Mouse (Mus musculus) forebrain, embryonic 13.5 days (tissue): ENCODE results near the gene Prrc2a. TPM values are rescaled to one million over a fixed set of nuclear protein-coding genes. Genes with fewer than 3 reads are reported as not detected.
"Not testable (repeated sequence)": the region's sequence is repeated elsewhere in the genome, so short reads cannot be mapped to it uniquely, and the experiment has no call there.

Experiments used
- ATAC-seq: fragments of 200-750 bp; cut with Nextera tagmentation; 2 replicates; pipeline ENCODE4 v1.8.0; 2017
- H3K27ac ChIP-seq: fragments of 300-500 bp; sonication (generic); 2 replicates; pipeline ENCODE4 v1.5.1; 2015; ENCODE audit warnings: inconsistent platforms, mild to moderate bottlenecking, moderate library complexity
- H3K27me3 ChIP-seq: fragments of 300-500 bp; sonication (generic); 2 replicates; pipeline ENCODE4 v1.6.1; 2015; ENCODE audit warnings: mild to moderate bottlenecking, inconsistent platforms
- H3K36me3 ChIP-seq: fragments of 300-500 bp; sonication (generic); 2 replicates; pipeline ENCODE4 v1.6.1; 2015; ENCODE audit warnings: mild to moderate bottlenecking, inconsistent platforms; ENCODE audit not compliant: poor library complexity, severe bottlenecking
- H3K4me1 ChIP-seq: fragments of 300-500 bp; sonication (generic); 2 replicates; pipeline ENCODE4 v1.6.1; 2015; ENCODE audit warnings: inconsistent platforms
- H3K4me2 ChIP-seq: fragments of 300-500 bp; sonication (generic); 2 replicates; pipeline ENCODE4 v1.6.1; 2015; ENCODE audit warnings: inconsistent platforms, mild to moderate bottlenecking, moderate library complexity
- H3K4me3 ChIP-seq: fragments of 300-500 bp; sonication (generic); 2 replicates; pipeline ENCODE4 v1.5.1; 2015; ENCODE audit warnings: mild to moderate bottlenecking, inconsistent platforms
- H3K9ac ChIP-seq: fragments of 300-500 bp; sonication (generic); 2 replicates; pipeline ENCODE4 v1.6.1; 2015; ENCODE audit warnings: mild to moderate bottlenecking, inconsistent platforms
- H3K9me3 ChIP-seq: fragments of 300-500 bp; sonication (generic); replicated peaks from 2 replicates; pipeline ENCODE4 v1.6.1; 2016; ENCODE audit warnings: inconsistent platforms
- WGBS: fragments of 180-500 bp; shearing (Covaris S2); methylation state at CpG from one replicate; pipeline ENCODE4 v1.1.7; 2015; 5-methylcytosine and 5-hydroxymethylcytosine counted together
- polyA plus RNA-seq: library from polyadenylated mRNA; unstranded; fragments of >200 nt; fragmentation: Nextera tagmentation; extraction: Ambion mirVana; gene quantifications from 2 replicates; pipeline ENCODE4 v1.2.1, GENCODE M21; 2015

Gene Prrc2a
- polyA plus RNA-seq, 1 experiment from 2014 or later, result 213 TPM

DNA sequence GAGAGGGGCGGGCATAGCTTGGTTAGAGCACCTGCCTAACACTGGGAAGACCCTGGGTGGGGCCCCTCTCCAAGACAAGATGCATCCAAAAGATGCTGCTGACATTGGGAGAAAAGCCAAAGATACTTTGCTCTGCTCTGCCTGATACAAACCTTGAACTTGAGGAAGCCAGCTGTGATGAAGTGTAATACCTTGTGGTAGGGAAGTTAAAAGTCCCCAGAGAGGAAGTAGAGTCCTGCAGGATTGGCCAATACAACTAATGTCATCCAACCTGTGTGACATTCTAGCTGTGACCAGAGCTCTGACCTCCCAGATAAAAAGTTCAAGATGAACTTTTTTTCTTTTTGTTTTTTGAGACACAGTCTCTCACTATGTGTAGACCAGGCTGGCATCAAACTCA, 39.6 kb downstream of the Prrc2a start:
- Histone ChIP-seq H3K36me3 (peaks cover 36% of the 10 kb centered on the region), H3K9ac (0 out of 2 replicates have a peak overlapping the region, but pooled peaks have one; percentile 87), H3K4me2 (0 out of 2 replicates have a peak overlapping the region, but pooled peaks have one; percentile 86), H3K27ac (no peak overlapping the region), H3K4me1 (peaks cover 44% of the 10 kb centered on the region), H3K27me3 (no peaks in the 10 kb centered on the region), H3K9me3 (no peaks in the 10 kb centered on the region), H3K4me3 (0 out of 2 replicates have a peak overlapping the region, but pooled peaks have one; percentile 68)
- no peak for ATAC-seq
- WGBS, result 100% methylated on average over 1 of the region's 1 CpGs

DNA sequence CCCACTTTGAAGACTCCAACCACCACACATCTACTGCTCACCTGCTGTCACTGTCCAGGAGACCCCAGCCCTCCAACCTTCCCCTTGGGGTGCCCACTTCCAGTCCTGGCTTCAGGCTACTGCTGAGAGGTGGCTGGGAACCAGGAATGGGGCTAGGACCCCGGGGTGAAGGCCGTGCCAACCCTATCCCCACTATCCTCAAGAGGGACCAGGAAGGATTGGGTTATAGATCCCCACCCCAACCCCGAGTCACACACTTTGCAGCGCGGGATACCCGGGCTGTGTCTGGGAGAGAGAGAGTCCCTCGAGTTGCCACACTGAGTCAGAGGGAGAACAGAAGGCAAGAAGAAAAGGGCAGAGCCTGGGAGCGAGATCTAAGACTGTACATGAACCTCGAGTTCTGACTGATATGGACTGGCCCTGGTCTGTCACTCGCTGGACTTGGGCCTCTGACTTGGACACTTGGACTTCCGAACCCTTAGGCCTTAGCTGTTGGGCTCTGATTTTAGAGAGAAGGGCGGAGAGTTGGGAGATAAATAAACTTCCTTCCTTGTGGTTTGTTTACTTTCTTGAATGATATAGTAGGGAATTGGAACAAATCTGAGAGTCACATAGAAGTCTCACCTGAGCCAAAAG, 40.3 kb downstream of the Prrc2a start:
- Histone ChIP-seq H3K36me3 (peaks cover 36% of the 10 kb centered on the region), H3K4me1 (peaks cover 50% of the 10 kb centered on the region)
- H3K4me2 ChIP-seq, ATAC-seq, H3K27me3 ChIP-seq, H3K4me3 ChIP-seq, H3K27ac ChIP-seq, H3K9ac ChIP-seq, H3K9me3 ChIP-seq: not testable (repeated sequence)
- 97% methylated on average over 12 of the region's 12 CpGs for WGBS

DNA sequence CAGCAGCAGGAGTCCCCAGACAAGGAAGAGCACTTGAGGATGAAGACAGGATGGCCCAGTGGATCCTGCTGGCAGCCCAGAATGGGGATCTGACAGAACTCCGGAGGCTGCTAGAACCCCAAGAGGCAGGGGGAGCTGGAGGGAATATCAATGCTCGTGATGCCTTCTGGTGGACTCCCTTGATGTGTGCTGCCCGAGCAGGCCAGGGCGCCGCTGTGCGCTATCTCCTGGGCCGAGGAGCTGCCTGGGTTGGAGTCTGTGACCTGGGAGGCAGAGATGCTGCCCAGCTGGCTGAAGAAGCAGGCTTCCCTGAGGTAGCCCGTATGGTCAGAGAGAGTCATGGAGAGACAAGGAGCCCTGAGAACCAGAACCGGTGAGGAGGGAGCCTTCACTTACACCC, 41.4 kb downstream of the Prrc2a start:
- H3K9ac ChIP-seq, ATAC-seq, H3K27ac ChIP-seq, H3K4me3 ChIP-seq, H3K9me3 ChIP-seq, H3K4me2 ChIP-seq, H3K27me3 ChIP-seq: not testable (repeated sequence)
- Histone ChIP-seq H3K4me1 (peaks cover 50% of the 10 kb centered on the region), H3K36me3 (peaks cover 39% of the 10 kb centered on the region)
- 92% methylated on average over 9 of the region's 9 CpGs for WGBS

DNA sequence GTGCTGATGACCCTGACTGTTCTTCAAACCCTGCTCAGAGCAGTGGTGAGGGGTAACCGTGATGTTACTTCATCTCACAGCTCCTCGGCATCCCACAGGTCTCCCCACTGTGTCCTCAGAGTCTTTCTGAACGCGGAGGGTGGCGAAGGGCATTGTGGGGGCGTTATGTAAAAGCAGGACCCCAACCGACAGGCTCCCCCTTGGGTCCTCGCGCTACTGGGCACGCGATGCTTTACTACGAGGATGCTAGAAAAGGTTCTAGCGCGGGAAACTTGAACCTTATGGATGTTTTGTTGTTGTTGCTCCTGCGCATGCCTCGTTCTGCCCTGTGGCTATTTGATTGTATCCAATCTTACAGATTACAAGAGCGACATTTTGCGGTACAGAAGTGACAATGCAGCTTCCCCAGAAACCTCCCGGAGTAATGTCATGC, 42.8 kb downstream of the Prrc2a start, which contains the start of gene Csnk2b:
Gene Csnk2b (minus strand): TSS at position 183 of the 433 bp plus-strand sequence.
- H3K27me3 ChIP-seq, result no peaks in the 10 kb centered on the region
- peak within 1 kb of the TSS; percentile 90 for H3K27ac ChIP-seq
- under 1% methylated on average over 19 of the region's 19 CpGs for WGBS
- peaks cover 41% of the 10 kb centered on the region for H3K4me1 ChIP-seq
- H3K9ac ChIP-seq, result peak within 1 kb of the TSS; percentile 90
- H3K4me2 ChIP-seq, result peak within 1 kb of the TSS; percentile 94
- peak within 1 kb of the TSS; percentile 88 for H3K4me3 ChIP-seq
- peaks cover 44% of the 10 kb centered on the region for H3K36me3 ChIP-seq
- H3K9me3 ChIP-seq, result no peaks in the 10 kb centered on the region
- ATAC-seq, result peak; percentile 7; the same call in 1 of the 2 replicates

DNA sequence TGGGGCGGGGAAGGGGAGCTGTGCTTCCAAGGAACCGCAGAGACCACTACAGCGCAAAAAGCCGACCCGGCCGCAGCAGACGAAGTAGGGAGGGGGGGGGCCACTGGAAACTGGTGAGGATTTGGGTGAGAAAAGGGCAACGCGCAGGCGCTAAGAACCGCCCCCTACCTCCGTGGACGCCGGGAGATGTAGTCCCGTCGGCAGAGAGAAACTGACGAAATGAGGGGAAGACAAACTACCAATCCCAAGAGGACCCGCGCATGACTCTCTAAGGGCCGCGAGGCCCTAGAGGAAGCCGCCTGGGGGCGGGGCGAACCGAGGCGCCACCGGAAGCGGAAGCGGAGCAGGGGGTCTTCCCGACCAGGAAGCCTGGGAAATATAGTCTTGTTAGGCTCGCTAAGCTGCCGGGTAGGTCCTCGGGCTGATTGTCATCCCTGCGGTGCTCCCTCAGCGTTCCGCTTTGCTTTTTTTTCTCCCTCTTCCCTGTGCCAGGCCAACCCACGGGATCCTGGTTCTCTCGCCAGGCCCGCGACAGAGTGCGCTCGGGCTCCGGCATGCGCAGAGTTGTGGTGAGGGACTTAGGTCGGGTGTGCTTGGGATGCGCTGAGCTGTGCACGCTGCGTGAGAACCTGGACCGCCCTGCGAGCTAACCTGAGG, 43.4 kb downstream of the Prrc2a start, which contains the start of gene Gpank1:
Gene Gpank1 (plus strand): TSS at position 313 of the 657 bp plus-strand sequence.
- Histone ChIP-seq H3K4me2 (peak within 1 kb of the TSS; percentile 94), H3K4me3 (peak within 1 kb of the TSS; percentile 88), H3K9me3 (no peaks in the 10 kb centered on the region), H3K27me3 (no peaks in the 10 kb centered on the region), H3K27ac (peak within 1 kb of the TSS; percentile 90), H3K4me1 (peaks cover 35% of the 10 kb centered on the region), H3K36me3 (peaks cover 49% of the 10 kb centered on the region), H3K9ac (peak within 1 kb of the TSS; percentile 90)
- ATAC-seq, result peak; percentile 97
- WGBS, result under 1% methylated on average over 50 of the region's 50 CpGs

DNA sequence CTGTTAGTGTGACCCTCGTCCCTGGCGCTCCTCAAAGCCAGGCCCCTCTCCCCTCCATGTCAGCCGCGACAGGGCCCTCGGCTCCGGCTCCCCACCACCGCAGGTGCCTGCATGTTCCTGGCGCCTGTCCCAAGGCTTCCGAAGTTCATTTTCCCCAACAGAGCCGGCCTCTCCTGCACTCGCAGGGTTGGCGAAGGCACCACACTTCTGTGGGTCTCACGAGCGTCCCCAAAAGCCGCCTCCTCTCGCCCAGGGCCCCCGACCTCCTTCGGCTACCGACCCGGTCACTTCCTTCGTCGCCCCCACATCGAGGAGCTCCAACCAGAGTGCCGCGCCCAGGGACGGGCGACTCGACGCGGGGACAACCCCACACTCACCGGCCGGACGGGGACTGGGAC, 44.0 kb downstream of the Prrc2a start:
- Histone ChIP-seq H3K4me3 (peak overlapping the region; percentile 88), H3K9me3 (no peaks in the 10 kb centered on the region), H3K4me1 (peaks cover 29% of the 10 kb centered on the region), H3K27ac (peak overlapping the region; percentile 15; the same call in 1 of the 2 replicates), H3K36me3 (peaks cover 54% of the 10 kb centered on the region), H3K4me2 (peak overlapping the region; percentile 94), H3K9ac (peak overlapping the region; percentile 90), H3K27me3 (no peaks in the 10 kb centered on the region)
- no peak for ATAC-seq
- WGBS, result 1% methylated on average over 33 of the region's 33 CpGs

DNA sequence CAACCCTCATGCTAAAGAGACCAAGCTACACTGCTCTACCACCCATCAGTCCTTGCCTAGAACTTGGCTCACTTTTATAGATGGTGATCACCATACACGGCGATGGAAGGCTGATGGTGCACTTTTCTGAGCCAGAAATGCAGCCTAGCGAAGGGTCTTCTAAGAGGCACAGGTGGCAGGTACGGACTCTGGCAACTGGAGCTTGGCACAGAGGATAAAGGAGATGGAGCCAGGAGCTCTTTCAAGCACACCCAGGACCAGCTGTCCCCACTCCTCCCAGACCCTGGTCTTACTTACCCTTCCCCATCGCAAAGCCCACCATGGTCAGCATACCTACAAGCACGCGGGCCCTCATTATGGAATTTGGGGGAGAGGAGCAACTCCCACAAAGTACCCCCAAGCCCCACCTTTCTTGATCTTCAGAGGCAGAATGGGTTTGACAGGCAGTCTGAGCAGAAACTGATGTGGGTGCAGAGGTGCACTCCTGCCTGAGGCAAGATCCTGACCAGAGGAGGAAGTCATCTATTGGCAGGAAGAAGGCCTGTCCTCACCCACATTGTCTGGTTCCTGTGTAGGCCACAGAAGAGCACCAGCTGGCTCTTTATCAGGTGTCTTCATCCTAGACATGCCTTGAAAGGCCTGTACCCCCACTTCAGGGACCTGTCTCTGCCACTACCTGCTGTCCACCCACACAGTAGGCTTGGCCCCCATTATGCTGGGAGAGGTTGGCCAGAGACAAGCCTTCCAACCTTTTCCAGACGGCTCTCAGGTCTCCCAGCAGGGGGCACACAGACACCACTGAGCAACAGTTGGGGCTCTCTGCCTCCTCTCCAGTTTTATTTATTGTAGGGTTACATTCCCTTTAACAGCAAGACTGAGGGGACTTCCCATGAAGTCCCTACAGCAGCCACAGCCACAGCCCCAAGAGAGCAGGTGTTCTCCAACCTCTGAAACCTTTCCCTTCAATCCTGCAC, 49.4 kb downstream of the Prrc2a start, which contains the start of gene Ly6g5b:
Gene Ly6g5b (minus strand): TSS at position 383 of the 974 bp plus-strand sequence.
- no peak within 1 kb of the TSS for H3K4me3 ChIP-seq
- peaks cover 52% of the 10 kb centered on the region for H3K36me3 ChIP-seq
- no peak within 1 kb of the TSS for H3K4me2 ChIP-seq
- H3K9ac ChIP-seq, result no peak within 1 kb of the TSS; the same call in 1 of the 2 replicates
- WGBS, result 85% methylated on average over 8 of the region's 8 CpGs
- no peak for ATAC-seq
- H3K9me3 ChIP-seq, result no peaks in the 10 kb centered on the region
- H3K27ac ChIP-seq, result no peak within 1 kb of the TSS
- no peaks in the 10 kb centered on the region for H3K27me3 ChIP-seq
- H3K4me1 ChIP-seq, result peaks cover 9% of the 10 kb centered on the region

DNA sequence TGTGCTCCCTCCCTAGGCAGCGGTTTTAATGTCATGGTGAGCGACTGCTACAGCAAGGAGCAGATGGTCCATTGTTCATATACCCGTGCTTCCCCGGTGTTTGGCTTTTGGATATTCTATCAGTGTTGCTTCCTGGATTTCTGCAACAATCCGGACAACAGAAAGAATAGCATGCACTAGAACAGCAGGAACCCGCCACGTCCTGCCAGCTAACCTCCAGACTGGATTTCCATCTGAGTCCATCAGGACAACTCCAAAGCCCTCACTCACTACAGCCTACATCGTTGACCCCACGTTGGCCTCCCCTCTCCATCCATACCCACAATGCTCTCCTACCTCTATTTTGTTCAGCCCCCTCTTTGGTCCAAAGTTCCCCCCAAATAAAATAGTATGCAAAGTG, 52.9 kb downstream of the Prrc2a start:
- 73% methylated on average over 9 of the region's 9 CpGs for WGBS
- no peaks in the 10 kb centered on the region for H3K4me1 ChIP-seq
- ATAC-seq, result no peak
- no peaks in the 10 kb centered on the region for H3K9me3 ChIP-seq
- no peak overlapping the region for H3K4me3 ChIP-seq
- H3K36me3 ChIP-seq, result peaks cover 31% of the 10 kb centered on the region
- H3K9ac ChIP-seq, result peak overlapping the region; percentile 12; the same call in 1 of the 2 replicates
- H3K27ac ChIP-seq, result no peak overlapping the region
- H3K27me3 ChIP-seq, result no peaks in the 10 kb centered on the region
- H3K4me2 ChIP-seq, result no peak overlapping the region

DNA sequence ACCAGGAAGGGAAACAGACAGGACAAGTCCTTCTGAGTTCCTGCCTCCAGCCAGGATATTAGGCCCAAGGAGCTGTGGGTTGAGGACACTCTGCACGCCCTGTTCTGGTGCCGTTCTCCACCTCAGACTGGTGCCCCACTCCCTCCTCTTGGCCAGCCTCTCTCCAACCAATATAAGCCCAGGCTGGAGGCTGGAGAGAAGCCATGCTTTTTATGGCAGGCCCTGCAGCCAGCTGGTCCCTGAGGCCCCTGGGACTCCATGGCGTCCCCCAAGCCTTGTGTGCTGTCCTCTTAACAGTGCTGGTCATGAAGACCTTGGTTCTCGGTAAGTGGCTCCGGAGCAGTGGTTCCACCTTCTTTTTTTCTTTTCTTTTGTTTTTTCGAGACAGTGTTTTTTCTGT, 56.6 kb downstream of the Prrc2a start, which contains the start of gene Ly6g5c:
Gene Ly6g5c (plus strand): TSS at position 183 of the 400 bp plus-strand sequence.
- H3K9ac ChIP-seq, result no peak within 1 kb of the TSS
- ATAC-seq, result no peak
- H3K36me3 ChIP-seq, result peaks cover 9% of the 10 kb centered on the region
- 86% methylated on average over 6 of the region's 6 CpGs for WGBS
- H3K4me1 ChIP-seq, result peaks cover 7% of the 10 kb centered on the region
- no peak within 1 kb of the TSS for H3K4me2 ChIP-seq
- H3K27me3 ChIP-seq, result no peaks in the 10 kb centered on the region
- no peak within 1 kb of the TSS for H3K4me3 ChIP-seq
- H3K27ac ChIP-seq, result no peak within 1 kb of the TSS
- no peaks in the 10 kb centered on the region for H3K9me3 ChIP-seq

DNA sequence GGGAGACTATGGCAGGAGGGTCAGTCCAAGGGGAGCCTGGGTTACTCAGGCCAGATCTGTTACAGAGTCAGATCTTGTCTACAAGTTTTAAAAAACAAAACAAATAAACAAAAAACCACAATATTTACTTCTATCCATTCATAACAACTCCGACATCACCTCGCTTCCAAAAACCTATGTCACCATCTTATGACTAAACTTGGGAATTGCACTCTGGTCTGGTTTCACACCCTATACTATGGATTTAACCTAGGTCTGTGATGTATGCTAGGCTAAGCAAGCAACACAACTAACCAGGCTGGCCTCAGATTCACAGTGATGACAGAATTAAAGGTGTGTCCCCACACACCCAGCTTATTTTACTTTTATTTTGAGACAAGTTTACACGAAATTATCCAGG, 58.2 kb downstream of the Prrc2a start:
- H3K4me1 ChIP-seq, result peaks cover 7% of the 10 kb centered on the region
- ATAC-seq, result 0 out of 2 replicates have a peak, but pooled peaks have one; percentile 27

DNA sequence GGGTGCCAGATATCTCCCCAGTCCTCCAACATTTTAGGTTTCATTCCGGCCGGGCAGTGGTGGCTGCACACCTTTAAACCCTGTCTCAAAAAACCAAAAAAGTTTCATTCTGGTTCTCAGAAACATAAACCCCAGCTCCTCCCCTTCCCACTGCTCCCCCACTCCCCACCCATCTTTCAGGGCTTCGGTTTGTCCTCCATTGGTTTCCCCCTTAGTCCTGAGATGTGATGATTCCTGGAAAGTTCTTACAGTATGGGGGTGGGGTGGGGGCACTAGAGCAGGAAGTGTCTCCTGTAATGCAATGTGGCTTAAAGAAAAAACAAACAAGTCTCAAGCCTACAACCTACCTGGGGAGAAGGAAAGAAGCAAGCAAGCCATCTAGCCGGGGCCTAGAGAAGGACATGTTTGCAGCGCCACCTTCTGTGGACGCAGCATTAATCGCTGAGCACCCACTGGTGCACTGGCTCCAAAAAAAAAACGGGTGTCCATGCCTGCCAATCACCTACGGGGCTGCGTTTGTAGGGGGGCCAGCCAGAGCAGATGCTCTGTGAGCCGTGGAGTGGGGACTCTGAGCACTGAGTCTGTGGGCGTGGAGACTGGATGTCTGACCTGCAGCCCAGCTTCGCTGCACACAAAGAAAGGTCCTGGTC, 58.8 kb downstream of the Prrc2a start:
- no peaks in the 10 kb centered on the region for H3K27me3 ChIP-seq
- no peaks in the 10 kb centered on the region for H3K9me3 ChIP-seq
- peak overlapping the region; percentile 49 for H3K4me2 ChIP-seq
- WGBS, result 23% methylated on average over 13 of the region's 13 CpGs
- peaks cover 7% of the 10 kb centered on the region for H3K4me1 ChIP-seq
- H3K36me3 ChIP-seq, result peaks cover 31% of the 10 kb centered on the region
- ATAC-seq, result no peak
- H3K4me3 ChIP-seq, result peak overlapping the region; percentile 15; the same call in 1 of the 2 replicates
- H3K9ac ChIP-seq, result peak overlapping the region; percentile 57; the same call in 1 of the 2 replicates
- H3K27ac ChIP-seq, result no peak overlapping the region; the same call in 1 of the 2 replicates

More for the DNA sequence above, 58.2 kb downstream of the Prrc2a start:
- H3K36me3 ChIP-seq, result peaks cover 24% of the 10 kb centered on the region
- H3K4me2 ChIP-seq, result peak overlapping the region; percentile 49
- H3K27ac ChIP-seq, result no peak overlapping the region
- WGBS, result 58% methylated on average over 3 of the region's 3 CpGs
- no peaks in the 10 kb centered on the region for H3K27me3 ChIP-seq
- H3K9ac ChIP-seq, result 0 out of 2 replicates have a peak overlapping the region, but pooled peaks have one; percentile 57
- no peaks in the 10 kb centered on the region for H3K9me3 ChIP-seq
- H3K4me3 ChIP-seq, result no peak overlapping the region; the same call in 1 of the 2 replicates
